Mouse (Mus musculus) effector memory CD4-positive, alpha-beta T cell, adult 5 months (primary cell): Measurements from ENCODE around the gene Fdx1l. TPM values are rescaled to one million over a fixed set of nuclear protein-coding genes. Genes with fewer than 3 reads are reported as not detected.

Experiments
- polyA plus RNA-seq: library from polyadenylated mRNA; unstranded; fragments of 100-300 nt; shearing (Covaris generic); gene quantifications from one replicate; pipeline ENCODE4 v1.2.1, GENCODE M21; 2017

The Fdx1l gene
- 35.9 TPM for polyA plus RNA-seq

GRCm38 (mm10) chr9:21073044-21073840 lies at the start of gene Fdx1l, which contains the start of gene Gm49373:
Gene Fdx1l, minus strand, starts transcription at chr9:21073614.
Gene Gm49373, minus strand, starts transcription at chr9:21073096.

DNA sequence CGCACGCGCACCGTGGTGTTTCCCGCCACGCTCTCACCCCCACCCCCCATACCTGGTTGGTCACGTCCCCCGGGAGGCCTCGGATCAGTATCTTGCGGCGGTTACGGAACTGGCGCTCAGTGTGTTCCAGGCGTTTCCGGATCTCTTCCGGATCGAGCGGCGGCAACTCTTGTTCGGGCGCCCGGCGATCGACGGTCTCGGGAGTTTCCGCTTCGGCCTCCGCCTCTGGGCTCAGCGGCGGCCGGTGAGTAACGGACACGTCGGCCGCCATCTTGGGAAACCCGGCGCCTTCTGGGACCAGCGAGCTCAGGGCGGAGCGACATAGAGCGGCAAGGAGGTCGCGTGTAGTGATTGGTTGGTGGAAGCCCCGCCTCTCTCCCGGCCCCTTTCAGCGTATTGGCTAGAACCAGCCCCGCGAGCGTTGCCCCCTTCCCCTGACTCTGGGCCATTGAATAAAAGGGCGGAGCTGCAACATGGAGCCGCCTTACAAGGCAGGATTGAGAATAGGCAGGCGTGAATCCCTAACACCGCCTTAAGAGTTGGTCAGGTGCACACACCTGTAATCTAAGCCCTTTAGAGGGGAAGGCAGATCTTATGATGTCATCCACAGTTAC lies 18.4 kb upstream of the Fdx1l start, which contains the start of the genes Gm38431 and Raver1:
TSS of gene Gm38431 (minus strand) at position 291 of the 614 bp plus-strand sequence.
TSS of gene Raver1 (minus strand) at position 302 of the 614 bp plus-strand sequence.

DNA sequence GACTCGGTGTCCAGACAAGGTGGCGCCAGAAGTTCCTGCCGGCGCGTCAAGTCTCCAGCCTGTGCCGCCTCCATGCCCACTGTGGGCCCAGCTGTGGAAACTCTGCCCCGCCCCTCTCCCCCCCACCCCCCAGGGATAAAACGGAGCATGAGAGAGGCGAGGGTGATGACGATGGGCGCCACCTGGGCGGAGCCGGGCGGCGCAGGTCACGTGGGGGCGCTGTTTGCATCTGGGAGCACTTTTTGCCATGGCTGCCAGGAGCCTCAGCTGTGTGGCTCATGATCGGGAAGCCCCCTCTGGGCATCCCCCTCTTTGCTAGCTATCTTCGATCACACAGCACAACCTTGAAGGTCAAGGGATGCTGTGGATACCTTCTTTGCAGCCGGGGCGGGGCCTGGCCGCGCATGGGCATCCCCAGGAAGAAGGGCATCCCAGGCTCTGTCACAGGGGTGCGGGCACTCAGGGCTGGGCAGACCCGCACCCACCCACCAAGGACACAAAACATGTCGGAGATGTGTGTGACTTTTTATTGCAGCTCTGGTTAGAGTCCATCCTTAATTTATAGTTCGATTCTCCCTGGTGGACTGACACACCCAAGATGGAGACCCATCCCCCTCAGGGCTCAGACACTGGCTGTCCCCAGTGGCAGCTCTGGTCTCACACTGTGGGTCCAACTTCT lies 6.3 kb downstream of the Fdx1l start, which contains the start of gene Zglp1:
TSS of gene Zglp1 (minus strand) at position 88 of the 679 bp plus-strand sequence.

DNA sequence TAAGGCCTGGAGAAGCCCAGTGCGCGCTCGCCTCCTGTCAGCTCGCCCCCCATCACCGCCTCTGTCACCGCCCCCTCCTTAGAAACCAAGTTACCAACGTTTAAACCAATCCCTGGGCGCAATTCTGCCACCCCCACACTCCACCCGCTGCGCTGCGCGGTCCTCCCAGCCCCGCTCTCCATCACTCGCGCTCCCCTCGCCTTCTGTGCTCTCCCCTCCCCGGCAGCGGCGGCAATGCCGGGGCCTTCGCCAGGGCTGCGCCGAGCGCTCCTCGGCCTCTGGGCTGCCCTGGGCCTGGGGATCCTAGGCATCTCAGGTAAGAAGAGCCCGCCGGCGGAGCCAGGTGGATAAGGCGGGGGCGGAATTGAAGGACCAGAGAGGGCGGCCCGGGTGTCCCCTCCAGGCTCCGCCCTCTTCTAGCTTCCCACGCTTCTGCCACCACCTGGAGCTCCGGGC lies 41.5 kb downstream of the Fdx1l start, which contains the start of gene Icam5:
TSS of gene Icam5 (plus strand) at position 178 of the 456 bp plus-strand sequence.

GRCm38 (mm10) chr9:21029291-21030054 lies 43.9 kb downstream of the Fdx1l start, which contains the start of gene Icam4:
Gene Icam4, plus strand, starts transcription at chr9:21029373.

Other genes with a start within 250 kb of the Fdx1l start
- 40.4 TPM for gene A230050P20Rik, start 205.0 kb downstream of the Fdx1l start, polyA plus RNA-seq
- 2.1 TPM for gene Angptl6, start 193.9 kb downstream of the Fdx1l start, polyA plus RNA-seq
- gene Ppan, start 185.4 kb downstream of the Fdx1l start, polyA plus RNA-seq, result 122 TPM
- 312 TPM for gene Eif3g, start 175.0 kb downstream of the Fdx1l start, polyA plus RNA-seq
- gene Dnmt1, start 113.7 kb downstream of the Fdx1l start, polyA plus RNA-seq, result 56.1 TPM
- gene S1pr2, start 96.8 kb downstream of the Fdx1l start, polyA plus RNA-seq, result 16.7 TPM
- gene Mrpl4, start 70.9 kb downstream of the Fdx1l start, polyA plus RNA-seq, result 88.5 TPM
- 141 TPM for gene Icam1, start 57.6 kb downstream of the Fdx1l start, polyA plus RNA-seq
- gene Icam4, start 44.2 kb downstream of the Fdx1l start, polyA plus RNA-seq, result 1.4 TPM
- 0.59 TPM for gene Icam5, start 41.5 kb downstream of the Fdx1l start, polyA plus RNA-seq
- not detected for gene Zglp1, start 6.5 kb downstream of the Fdx1l start, polyA plus RNA-seq
- gene Gm49373, start 518 bp downstream of the Fdx1l start, polyA plus RNA-seq, result 0.26 TPM
- gene Gm38431, start 18.4 kb upstream of the Fdx1l start, polyA plus RNA-seq, result 4.2 TPM
- gene Raver1, start 18.4 kb upstream of the Fdx1l start, polyA plus RNA-seq, result 60.3 TPM
- gene Tyk2, start 57.6 kb upstream of the Fdx1l start, polyA plus RNA-seq, result 62.4 TPM
- gene Cdc37, start 76.4 kb upstream of the Fdx1l start, polyA plus RNA-seq, result 304 TPM
- gene Pde4a, start 92.1 kb upstream of the Fdx1l start, polyA plus RNA-seq, result 3.2 TPM
- 27.0 TPM for gene Keap1, start 165.7 kb upstream of the Fdx1l start, polyA plus RNA-seq
- gene S1pr5, start 174.8 kb upstream of the Fdx1l start, polyA plus RNA-seq, result 0.79 TPM
- 68.1 TPM for gene Atg4d, start 191.7 kb upstream of the Fdx1l start, polyA plus RNA-seq
- 25.7 TPM for gene Kri1, start 214.4 kb upstream of the Fdx1l start, polyA plus RNA-seq
- 50.4 TPM for gene Cdkn2d, start 217.8 kb upstream of the Fdx1l start, polyA plus RNA-seq
- 1.1 TPM for gene Ap1m2, start 238.7 kb upstream of the Fdx1l start, polyA plus RNA-seq
- gene Slc44a2, start 247.1 kb upstream of the Fdx1l start, polyA plus RNA-seq, result 292 TPM